Mouse (Mus musculus) E14TG2a.4 (cell line): ENCODE measurements around the gene Fam71f1.

Experiments
- CTCF ChIP-seq: conservative IDR thresholded peaks from 2 replicates; pipeline ENCODE4 v1.5.1; 2014; ENCODE audit warnings: low read length
- POU5F1 ChIP-seq: IDR thresholded peaks from 2 replicates; pipeline ENCODE4 v1.6.1; 2014; ENCODE audit warnings: low read length, borderline replicate concordance

GRCm38 (mm10) chr6:29348371-29348724, 29.4 kb downstream of the Fam71f1 start:
- TF ChIP-seq CTCF (no peak), POU5F1 (no peak)
